In the genomic region with DNA sequence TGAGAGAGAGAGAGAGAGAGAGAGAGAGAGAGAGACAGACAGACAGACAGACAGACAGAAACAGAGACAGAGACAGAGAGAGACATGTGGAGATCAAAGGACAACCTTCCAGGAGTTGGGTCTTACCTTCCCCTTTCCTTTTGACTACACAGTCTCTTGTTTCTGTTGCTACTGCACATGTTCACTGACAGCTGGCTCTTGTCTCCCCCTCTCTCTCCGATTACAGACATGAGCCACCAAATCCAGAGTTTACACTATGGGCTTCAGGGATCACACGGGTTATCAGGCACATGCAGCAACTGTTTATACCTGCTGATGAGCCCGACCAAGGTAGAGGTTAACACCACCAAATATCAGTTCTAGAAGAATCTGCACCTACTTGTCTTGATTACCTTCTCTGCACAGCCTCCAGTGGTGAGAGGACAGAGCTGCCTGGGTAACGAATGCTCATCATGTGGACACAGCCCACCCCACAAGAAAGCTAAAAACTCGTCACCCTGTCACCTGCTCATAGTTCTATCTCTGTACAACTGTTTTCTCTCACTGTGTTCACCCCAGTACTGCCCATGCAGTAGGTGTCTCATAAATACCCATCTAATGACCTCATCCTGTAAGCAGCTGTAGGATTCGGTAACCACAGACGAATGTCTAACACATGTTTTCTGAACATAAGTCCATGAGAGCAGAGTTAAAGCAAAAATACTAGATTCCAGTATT, we compare ENCODE assay signal across 7 mouse cellular contexts. TPM values are rescaled to one million over a fixed set of nuclear protein-coding genes. Genes with fewer than 3 reads are reported as not detected.
DNase-seq lines count a peak whose midpoint lies in the region; ATAC-seq and TF ChIP-seq lines count a peak whose summit lies in the region.

No protein-coding gene starts in this region.

- in situ Hi-C loops in CH12.LX (cut with MboI; ENCODE audit: low pct_ligation_motif_present, low pct_unique_long_range_greater_than_20kb, low sequenced_read_pairs) = no loop called here

- H3K36me3 ChIP-seq in heart, embryonic 16.5 days (ENCODE audit: control insufficient read depth, insufficient read depth) = 0 out of 2 replicates have a peak, but pooled peaks cover 4% of the 10 kb centered on the region
- H3K36me3 ChIP-seq in CH12.LX (replicated peaks in 1 of 2; ENCODE audit: control insufficient read depth in 1 of 2, insufficient read depth in 1 of 2, low read length in 1 of 2) = peaks cover 0 to 25% of the 10 kb centered on the region in 2 experiments
- H3K36me3 ChIP-seq in limb, embryonic 15.5 days = peaks cover 7% of the 10 kb centered on the region; the same call in 1 of the 2 replicates

- TF ChIP-seq POLR2A in CH12.LX (IDR thresholded peaks at IDR 0.05; ENCODE audit: low read depth, low read length) = no peak

- no peak for DNase-seq in heart, postnatal 4 days
- DNase-seq in 3134 (ENCODE audit: extremely low read depth, insufficient read length, low spot score) (peak; percentile 39), CH12.LX (ENCODE audit: extremely low read depth) (peak; percentile 58)
- DNase-seq in adrenal gland, adult 8-10 months = no peak
- DNase-seq in frontal cortex, postnatal 14 days (ENCODE audit: low spot score in 2 of 2) = no peak

- H3K9me3 ChIP-seq in heart, embryonic 16.5 days (replicated peaks; ENCODE audit: control insufficient read depth, low read length) = no peaks in the 10 kb centered on the region
- no peaks in the 10 kb centered on the region for H3K9me3 ChIP-seq in CH12.LX (replicated peaks; ENCODE audit: low read length)
- H3K9me3 ChIP-seq in limb, embryonic 15.5 days = no peaks in the 10 kb centered on the region

- no peak for TF ChIP-seq CTCF in CH12.LX (conservative IDR thresholded peaks at IDR 0.05 in 1 of 2, IDR thresholded peaks at IDR 0.05 in 1 of 2; ENCODE audit: low read depth in 2 of 2, low read length in 2 of 2)

- no peak for TF ChIP-seq RAD21 in CH12.LX (IDR thresholded peaks at IDR 0.05; ENCODE audit: low read depth, low read length)

- no peak overlapping the region for H3K4me3 ChIP-seq in heart, embryonic 16.5 days (ENCODE audit: low read length)
- H3K4me3 ChIP-seq in CH12.LX (replicated peaks in 1 of 3; ENCODE audit: low read depth in 2 of 3, low read length in 2 of 3, poor library complexity in 1 of 3) = no peak overlapping the region
- H3K4me3 ChIP-seq in limb, embryonic 15.5 days = no peak overlapping the region

- H3K27ac ChIP-seq in heart, embryonic 16.5 days (ENCODE audit: low read length) = no peak overlapping the region
- H3K27ac ChIP-seq in CH12.LX (ENCODE audit: insufficient read depth, low read depth) = peak overlapping the region; percentile 70
- H3K27ac ChIP-seq in limb, embryonic 15.5 days = peak overlapping the region; percentile 82

- H3K79me2 ChIP-seq in CH12.LX (replicated peaks; ENCODE audit: control insufficient read depth, extremely low read depth, insufficient read depth, poor library complexity, severe bottlenecking) = no peaks in the 10 kb centered on the region

- 38% methylated on average over 7 of the region's 7 CpGs for WGBS in heart, embryonic 16.5 days
- WGBS in limb, embryonic 15.5 days = 39% methylated on average over 7 of the region's 7 CpGs

- peaks cover 10% of the 10 kb centered on the region for H3K4me1 ChIP-seq in heart, embryonic 16.5 days (ENCODE audit: control insufficient read depth, insufficient read depth, low read length)
- peaks cover 39 to 74% of the 10 kb centered on the region in 2 experiments for H3K4me1 ChIP-seq in CH12.LX (ENCODE audit: control insufficient read depth in 1 of 2, insufficient read depth in 2 of 2)
- peaks cover 24% of the 10 kb centered on the region for H3K4me1 ChIP-seq in limb, embryonic 15.5 days

- peak; percentile 51 for TF ChIP-seq EP300 in CH12.LX (IDR thresholded peaks at IDR 0.05; ENCODE audit: low read length)

- no peak overlapping the region for H3K9ac ChIP-seq in heart, embryonic 16.5 days (ENCODE audit: low read length)
- H3K9ac ChIP-seq in CH12.LX (ENCODE audit: insufficient read depth, low read depth) = no peak overlapping the region; the same call in 1 of the 2 replicates
- no peak overlapping the region for H3K9ac ChIP-seq in limb, embryonic 15.5 days

- dilution Hi-C loops in CH12.LX (cut with MboI; ENCODE audit: extremely low pct_ligation_motif_present, extremely low pct_unique_long_range_greater_than_20kb, low sequenced_read_pairs) = no loop called here

- no peak overlapping the region for H3K4me2 ChIP-seq in heart, embryonic 16.5 days (ENCODE audit: low read depth, low read length)
- H3K4me2 ChIP-seq in CH12.LX (ENCODE audit: insufficient read depth, low read depth, poor library complexity, severe bottlenecking) = peak overlapping the region; percentile 60; the same call in 1 of the 2 replicates
- H3K4me2 ChIP-seq in limb, embryonic 15.5 days = no peak overlapping the region

- ATAC-seq in heart, embryonic 16.5 days (replicated peaks; ENCODE audit: extremely low read depth, insufficient read depth, low FRiP score) = peak; percentile 68
- ATAC-seq in limb, embryonic 15.5 days (ENCODE audit: insufficient number of reproducible peaks, low FRiP score, low TSS enrichment, low read depth) = peak; percentile 86

- H3K27me3 ChIP-seq in heart, embryonic 16.5 days (ENCODE audit: control insufficient read depth, insufficient read depth, low read length) = no peaks in the 10 kb centered on the region
- no peaks in the 10 kb centered on the region for H3K27me3 ChIP-seq in CH12.LX (replicated peaks)
- H3K27me3 ChIP-seq in limb, embryonic 15.5 days = no peaks in the 10 kb centered on the region

TF ChIP-seq in CH12.LX, 34 proteins besides CTCF, POLR2A, EP300 and RAD21:
- TF ChIP-seq ELF1 (IDR thresholded peaks at IDR 0.05; ENCODE audit: low read depth, low read length) (no peak), ZMIZ1 (IDR thresholded peaks at IDR 0.05; ENCODE audit: low read depth, low read length) (no peak), NRF1 (IDR thresholded peaks at IDR 0.05; ENCODE audit: low read depth, low read length) (no peak), BHLHE40 (IDR thresholded peaks at IDR 0.05; ENCODE audit: low read depth, low read length) (peak; percentile 53), JUN (IDR thresholded peaks at IDR 0.05; ENCODE audit: insufficient read depth, low read depth, low read length) (peak; percentile 81), MAFK (IDR thresholded peaks at IDR 0.05; ENCODE audit: insufficient replicate concordance, low read length) (no peak), ZNF384 (IDR thresholded peaks at IDR 0.05; ENCODE audit: low read depth, low read length) (no peak), KAT2A (IDR thresholded peaks at IDR 0.05; ENCODE audit: insufficient replicate concordance, low read length) (no peak), CHD2 (IDR thresholded peaks at IDR 0.05; ENCODE audit: low read length) (no peak), GABPA (IDR thresholded peaks at IDR 0.05; ENCODE audit: insufficient replicate concordance, low read depth, low read length) (no peak), IRF4 (IDR thresholded peaks at IDR 0.05; ENCODE audit: low read depth, low read length) (0 out of 2 replicates have a peak, but pooled peaks have one; percentile 55), POLR2AphosphoS2 (IDR thresholded peaks at IDR 0.05; ENCODE audit: low read depth, low read length) (no peak), MAZ (IDR thresholded peaks at IDR 0.05; ENCODE audit: low read depth, low read length) (no peak), CHD1 (IDR thresholded peaks at IDR 0.05; ENCODE audit: low read depth, low read length) (no peak), NELFE (IDR thresholded peaks at IDR 0.05; ENCODE audit: low read depth, low read length) (no peak), MYC (IDR thresholded peaks at IDR 0.05; ENCODE audit: low read depth, low read length) (peak; percentile 50; the same call in 1 of the 2 replicates), ZC3H11A (IDR thresholded peaks at IDR 0.05; ENCODE audit: low read depth, low read length) (no peak), TBP (conservative IDR thresholded peaks at IDR 0.05; ENCODE audit: low read depth, low read length) (0 out of 2 replicates have a peak, but pooled peaks have one; percentile 13), MEF2A (IDR thresholded peaks at IDR 0.05; ENCODE audit: borderline replicate concordance, low read depth, low read length) (no peak), E2F4 (IDR thresholded peaks at IDR 0.05; ENCODE audit: insufficient replicate concordance, low read depth, low read length) (no peak), ZKSCAN1 (IDR thresholded peaks at IDR 0.05; ENCODE audit: borderline replicate concordance, low read depth, low read length) (no peak), JUND (conservative IDR thresholded peaks at IDR 0.05; ENCODE audit: low read depth, low read length) (peak; percentile 51), USF2 (conservative IDR thresholded peaks at IDR 0.05; ENCODE audit: low read depth, low read length) (no peak), HCFC1 (IDR thresholded peaks at IDR 0.05; ENCODE audit: low read depth, low read length) (no peak), PAX5 (IDR thresholded peaks at IDR 0.05; ENCODE audit: low read length) (no peak), RCOR1 (conservative IDR thresholded peaks at IDR 0.05; ENCODE audit: low read depth, low read length) (no peak), SMC3 (IDR thresholded peaks at IDR 0.05; ENCODE audit: low read depth, low read length) (no peak), UBTF (IDR thresholded peaks at IDR 0.05; ENCODE audit: low read depth, low read length) (no peak), MXI1 (IDR thresholded peaks at IDR 0.05; ENCODE audit: low read depth, low read length) (peak; percentile 76), TCF12 (IDR thresholded peaks at IDR 0.05; ENCODE audit: low read depth, low read length) (peak; percentile 29; the same call in 1 of the 2 replicates), USF1 (IDR thresholded peaks at IDR 0.05; ENCODE audit: low read depth, low read length) (no peak), MAX (IDR thresholded peaks at IDR 0.05; ENCODE audit: low read length) (peak; percentile 36; the same call in 1 of the 2 replicates), SIN3A (IDR thresholded peaks at IDR 0.05; ENCODE audit: low read length) (peak; percentile 57; the same call in 1 of the 2 replicates), ETS1 (conservative IDR thresholded peaks at IDR 0.05; ENCODE audit: low read depth, low read length) (peak; percentile 80)

RNA-seq across cellular contexts. Expression of gene Tram2, which starts 38.3 kb away (rescaled TPM):
- 3.3 and 3.6 TPM in 2 replicates for polyA plus RNA-seq in heart, embryonic 16.5 days (2015; fragmentation: Nextera tagmentation; extraction: Ambion mirVana)
- 10 to 100 TPM; 13.2 to 14.6 TPM for total RNA-seq in heart, postnatal 4 days (2021)
- 2.4 and 2.9 TPM in 2 replicates for total RNA-seq in CH12.LX (2012; rRNA removed)
- total RNA-seq in CH12.LX (2014; rRNA removed) = 1.3 and 1.9 TPM in 2 replicates
- polyA plus RNA-seq in CH12.LX (2012; ENCODE audit: insufficient read length, low read depth) = 4.7 and 6.6 TPM in 2 replicates
- polyA plus RNA-seq in limb, embryonic 15.5 days (2015; fragmentation: Nextera tagmentation; extraction: Ambion mirVana) = 10.9 and 11.5 TPM in 2 replicates
- total RNA-seq in adrenal gland, adult 8-10 months (2022) = 1 to 10 TPM; 3.7 to 6.8 (median 5.8) TPM

Comparison
In these comparisons a context has a peak if more than half of its experiments do, and no peak if none do; other contexts are left out.
1. DNase-seq: peak in 3134 (single experiment) and CH12.LX (single experiment); none in heart, postnatal 4 days (single experiment), adrenal gland, adult 8-10 months (single experiment) and frontal cortex, postnatal 14 days (0 of 2).